Mouse (Mus musculus) hindbrain, embryonic 16.5 days (tissue): ENCODE results near the gene Larp1b. TPM values are rescaled to one million over a fixed set of nuclear protein-coding genes. Genes with fewer than 3 reads are reported as not detected.

Source experiments
- ATAC-seq: fragments of 200-750 bp; cut with Nextera tagmentation; 2 replicates; pipeline ENCODE4 v1.8.0; 2017; ENCODE audit warnings: moderate TSS enrichment, moderate library complexity
- H3K27ac ChIP-seq: fragments of 300-500 bp; sonication (generic); 2 replicates; pipeline ENCODE4 v1.5.1; 2014; ENCODE audit warnings: low read depth, mild to moderate bottlenecking, control low read depth, low read length, moderate library complexity
- H3K27me3 ChIP-seq: fragments of 300-500 bp; sonication (generic); replicated peaks from 2 replicates; pipeline ENCODE4 v1.6.1; 2014; ENCODE audit warnings: low read length; ENCODE audit not compliant: control insufficient read depth, insufficient read depth
- H3K36me3 ChIP-seq: fragments of 300-500 bp; sonication (generic); 2 replicates; pipeline ENCODE4 v1.6.1; 2014; ENCODE audit warnings: mild to moderate bottlenecking, low read length, moderate library complexity, mixed read lengths; ENCODE audit not compliant: control insufficient read depth, insufficient read depth
- H3K4me1 ChIP-seq: fragments of 300-500 bp; sonication (generic); 2 replicates; pipeline ENCODE4 v1.6.1; 2014; ENCODE audit warnings: low read depth, low read length; ENCODE audit not compliant: control insufficient read depth, insufficient read depth
- H3K4me2 ChIP-seq: fragments of 300-500 bp; sonication (generic); 2 replicates; pipeline ENCODE4 v1.6.1; 2014; ENCODE audit warnings: mild to moderate bottlenecking, low read length, control low read depth, moderate library complexity
- H3K4me3 ChIP-seq: fragments of 300-500 bp; sonication (generic); 2 replicates; pipeline ENCODE4 v1.5.1; 2014; ENCODE audit warnings: mild to moderate bottlenecking, low read length, control low read depth, moderate library complexity
- H3K9ac ChIP-seq: fragments of 300-500 bp; sonication (generic); 2 replicates; pipeline ENCODE4 v1.6.1; 2014; ENCODE audit warnings: low read depth, mild to moderate bottlenecking, control low read depth, low read length, moderate library complexity
- H3K9me3 ChIP-seq: fragments of 300-500 bp; sonication (generic); 2 replicates; pipeline ENCODE4 v1.6.1; 2014; ENCODE audit warnings: mild to moderate bottlenecking, low read length, moderate library complexity; ENCODE audit not compliant: control insufficient read depth
- WGBS: fragments of 180-500 bp; shearing (Covaris S2); extraction: QIAGEN DNeasy Blood & Tissue Kit; methylation state at CpG from one replicate; pipeline ENCODE4 v1.1.7; 2014; 5-methylcytosine and 5-hydroxymethylcytosine counted together
- polyA plus RNA-seq: library from polyadenylated mRNA; unstranded; fragments of >200 nt; fragmentation: Nextera tagmentation; extraction: Ambion mirVana; gene quantifications from 2 replicates; pipeline ENCODE4 v1.2.1, GENCODE M21; 2015

The Larp1b gene
- polyA plus RNA-seq, 1 experiment from 2014 or later, result 5.6 TPM

DNA sequence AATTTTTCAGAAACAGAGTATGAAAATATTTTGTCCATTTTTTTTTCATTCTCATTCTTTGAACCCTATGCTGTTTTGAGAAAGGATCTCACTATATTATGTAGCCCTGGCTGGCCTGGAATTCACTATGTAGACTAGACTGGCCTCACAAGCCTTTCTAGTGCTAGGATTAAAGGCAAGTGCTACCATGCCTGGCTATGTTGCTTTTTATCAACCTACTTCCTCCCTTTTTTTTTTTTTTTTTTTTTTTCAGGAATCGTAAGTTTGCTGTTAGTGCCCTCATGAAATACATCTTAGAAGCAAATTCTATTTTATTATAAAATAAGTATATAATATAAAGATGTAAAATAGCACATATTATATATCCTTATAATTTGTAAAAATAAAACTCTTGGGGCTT is 5.2 kb downstream of the Larp1b start:
- no peaks in the 10 kb centered on the region for H3K27me3 ChIP-seq
- H3K9ac ChIP-seq, result no peak overlapping the region
- H3K9me3 ChIP-seq, result no peaks in the 10 kb centered on the region
- H3K4me1 ChIP-seq, result peaks cover 11% of the 10 kb centered on the region
- ATAC-seq, result no peak
- no peak overlapping the region for H3K4me3 ChIP-seq
- no peaks in the 10 kb centered on the region for H3K36me3 ChIP-seq
- 88% methylated on average over 1 of the region's 1 CpGs for WGBS
- no peak overlapping the region for H3K4me2 ChIP-seq
- H3K27ac ChIP-seq, result no peak overlapping the region

DNA sequence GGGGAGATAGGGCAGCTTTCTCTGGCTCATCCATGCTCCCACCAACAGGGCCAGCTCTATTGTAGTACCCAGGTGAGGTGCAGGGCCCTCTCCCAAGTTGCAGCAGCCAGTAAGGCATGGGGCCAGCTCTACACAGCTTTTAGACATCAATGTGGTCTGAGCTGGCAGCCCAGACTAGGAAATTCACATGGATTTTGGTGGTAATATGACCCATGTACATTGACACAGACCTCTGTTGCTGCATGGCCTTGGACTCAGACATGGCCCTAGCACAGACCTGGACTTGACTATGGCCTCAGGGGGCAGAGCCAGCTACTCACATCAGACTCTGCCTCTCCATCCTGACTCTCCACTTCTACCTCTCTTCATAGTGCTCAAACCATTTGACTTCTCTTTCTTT is 9.2 kb downstream of the Larp1b start:
- H3K4me2 ChIP-seq, result no peak overlapping the region
- ATAC-seq, result no peak
- no peak overlapping the region for H3K4me3 ChIP-seq
- no peaks in the 10 kb centered on the region for H3K36me3 ChIP-seq
- no peak overlapping the region for H3K9ac ChIP-seq
- no peaks in the 10 kb centered on the region for H3K27me3 ChIP-seq
- no peaks in the 10 kb centered on the region for H3K9me3 ChIP-seq
- no peak overlapping the region for H3K27ac ChIP-seq
- H3K4me1 ChIP-seq, result no peaks in the 10 kb centered on the region

DNA sequence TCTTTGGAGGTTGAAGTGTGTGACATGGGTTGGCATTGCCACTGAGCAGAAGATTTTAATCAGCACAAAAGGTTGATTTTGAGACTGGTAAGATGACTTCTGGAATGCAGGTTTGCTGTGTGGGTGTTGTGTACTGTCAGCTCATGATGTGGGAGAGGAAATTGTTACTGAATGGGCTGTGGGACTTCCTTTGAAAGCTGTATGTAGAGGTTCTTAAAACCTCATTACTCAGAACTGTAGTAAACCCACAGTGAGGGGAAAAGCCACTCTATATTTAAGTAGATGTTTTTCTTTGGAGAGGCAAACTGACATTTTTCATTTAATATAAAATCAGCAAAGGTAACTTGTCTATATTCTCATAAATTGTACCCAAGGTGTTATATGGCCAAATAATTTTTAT is 31.1 kb downstream of the Larp1b start:
- Histone ChIP-seq H3K4me1 (no peaks in the 10 kb centered on the region), H3K27ac (no peak overlapping the region), H3K9ac (no peak overlapping the region), H3K4me2 (no peak overlapping the region), H3K9me3 (no peaks in the 10 kb centered on the region), H3K4me3 (no peak overlapping the region), H3K36me3 (no peaks in the 10 kb centered on the region), H3K27me3 (no peaks in the 10 kb centered on the region)
- ATAC-seq, result no peak

DNA sequence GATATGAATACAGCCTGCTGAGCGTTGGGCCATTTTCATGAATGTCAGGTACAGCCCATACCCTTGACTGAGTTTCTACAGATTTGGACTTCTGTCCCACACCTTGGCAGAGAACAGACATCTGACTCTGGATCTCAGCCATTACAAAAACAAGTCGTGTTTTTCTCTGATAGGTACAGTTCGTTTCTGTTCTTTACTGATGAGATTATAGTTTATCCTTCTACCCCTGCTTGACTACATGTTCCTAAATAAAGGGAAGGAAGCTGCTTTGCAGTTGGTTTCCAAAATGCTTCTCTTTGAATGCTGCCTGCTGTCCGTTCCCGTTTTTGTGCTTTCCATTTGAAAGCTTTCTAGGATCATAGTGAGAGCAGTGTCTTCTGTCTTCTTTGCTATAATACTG is 37.9 kb downstream of the Larp1b start:
- Histone ChIP-seq H3K4me2 (no peak overlapping the region), H3K4me1 (no peaks in the 10 kb centered on the region), H3K4me3 (no peak overlapping the region), H3K27me3 (no peaks in the 10 kb centered on the region), H3K9me3 (no peaks in the 10 kb centered on the region), H3K9ac (no peak overlapping the region), H3K36me3 (no peaks in the 10 kb centered on the region), H3K27ac (no peak overlapping the region)
- ATAC-seq, result no peak
- 82% methylated on average over 5 of the region's 5 CpGs for WGBS

DNA sequence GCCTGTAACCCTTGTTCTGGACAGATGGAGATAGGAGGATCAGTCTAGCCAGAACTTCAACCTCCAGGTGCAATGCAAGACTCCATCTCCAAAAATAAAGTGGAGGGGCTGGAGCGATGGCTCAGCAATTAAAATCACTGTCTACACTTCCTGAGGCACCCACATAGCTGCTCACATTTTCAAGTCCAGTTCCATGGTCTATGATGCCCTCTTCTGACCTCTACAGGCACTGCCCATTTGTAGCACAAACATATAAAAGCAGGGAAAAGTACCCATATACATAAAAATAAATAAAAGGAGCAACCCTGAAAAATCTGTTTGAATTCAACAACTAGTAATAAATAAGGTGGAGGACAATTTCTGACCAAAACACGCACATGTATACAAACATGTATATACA is 39.1 kb downstream of the Larp1b start:
- H3K27ac ChIP-seq, result no peak overlapping the region
- no peak overlapping the region for H3K9ac ChIP-seq
- no peaks in the 10 kb centered on the region for H3K27me3 ChIP-seq
- H3K4me2 ChIP-seq, result no peak overlapping the region
- ATAC-seq, result no peak
- WGBS, result 79% methylated on average over 2 of the region's 2 CpGs
- H3K4me3 ChIP-seq, result no peak overlapping the region
- H3K9me3 ChIP-seq, result no peaks in the 10 kb centered on the region
- no peaks in the 10 kb centered on the region for H3K36me3 ChIP-seq
- no peaks in the 10 kb centered on the region for H3K4me1 ChIP-seq

DNA sequence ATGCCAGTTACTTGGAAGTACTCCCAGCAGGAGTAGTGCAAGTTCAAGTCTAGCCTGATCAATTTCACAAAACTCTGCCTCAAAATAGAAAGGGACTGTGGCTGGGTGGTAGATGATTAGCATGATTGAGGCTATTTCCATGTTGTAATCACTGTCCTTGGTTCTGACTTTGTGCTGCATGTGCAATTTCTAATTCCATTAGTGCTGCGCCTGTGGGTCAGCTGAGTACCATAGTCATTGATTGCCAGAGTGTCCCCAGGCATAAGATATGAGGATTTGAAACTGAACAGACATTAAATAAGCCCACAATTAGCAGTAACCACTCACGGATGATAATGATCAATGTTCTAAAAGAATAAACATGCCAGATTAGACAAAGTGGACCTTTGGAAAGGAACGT is 41.9 kb downstream of the Larp1b start:
- H3K4me1 ChIP-seq, result no peaks in the 10 kb centered on the region
- no peaks in the 10 kb centered on the region for H3K36me3 ChIP-seq
- ATAC-seq, result no peak
- no peaks in the 10 kb centered on the region for H3K9me3 ChIP-seq
- no peak overlapping the region for H3K9ac ChIP-seq
- no peak overlapping the region for H3K4me3 ChIP-seq
- H3K27ac ChIP-seq, result no peak overlapping the region
- 67% methylated on average over 3 of the region's 3 CpGs for WGBS
- no peaks in the 10 kb centered on the region for H3K27me3 ChIP-seq
- H3K4me2 ChIP-seq, result no peak overlapping the region

DNA sequence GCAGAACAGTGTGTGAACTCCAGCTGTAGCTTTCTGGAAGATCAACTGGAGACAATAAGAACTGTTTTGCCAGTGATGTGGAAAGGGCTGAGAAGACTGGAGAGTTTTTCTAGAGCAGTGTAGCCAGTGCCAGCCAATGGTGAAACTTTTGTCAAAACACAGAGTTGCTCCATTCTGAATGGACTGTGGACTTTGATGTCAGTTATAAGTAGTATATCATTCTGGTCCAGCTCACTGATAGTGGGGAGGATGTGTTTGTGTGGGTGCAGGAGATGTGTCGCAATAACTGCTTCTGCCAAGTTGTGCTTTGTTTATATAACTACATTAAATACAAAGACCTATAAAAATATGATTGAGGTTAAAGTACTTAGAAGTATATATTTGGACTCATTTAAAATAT is 45.5 kb downstream of the Larp1b start:
- Histone ChIP-seq H3K9ac (no peak overlapping the region), H3K27ac (no peak overlapping the region), H3K4me1 (no peaks in the 10 kb centered on the region), H3K27me3 (no peaks in the 10 kb centered on the region), H3K4me2 (no peak overlapping the region), H3K4me3 (no peak overlapping the region), H3K36me3 (no peaks in the 10 kb centered on the region), H3K9me3 (no peaks in the 10 kb centered on the region)
- 89% methylated on average over 1 of the region's 1 CpGs for WGBS
- no peak for ATAC-seq

- Histone ChIP-seq H3K9ac (no peak overlapping the region), H3K27ac (no peak overlapping the region), H3K27me3 (no peaks in the 10 kb centered on the region), H3K4me3 (no peak overlapping the region), H3K36me3 (no peaks in the 10 kb centered on the region), H3K4me2 (no peak overlapping the region), H3K9me3 (no peaks in the 10 kb centered on the region), H3K4me1 (no peaks in the 10 kb centered on the region)
- whole genome bisulfite sequencing, result 82% methylated on average over 8 of the region's 8 CpGs
- ATAC-seq, result no peak
Observed at GRCm38 (mm10) chr3:41009315-41009714, 59.7 kb downstream of the Larp1b start.

GRCm38 (mm10) chr3:41009990-41010389 is 60.4 kb downstream of the Larp1b start:
- H3K9ac ChIP-seq, result no peak overlapping the region
- H3K27me3 ChIP-seq, result no peaks in the 10 kb centered on the region
- ATAC-seq, result no peak
- WGBS, result 92% methylated on average over 3 of the region's 3 CpGs
- no peaks in the 10 kb centered on the region for H3K36me3 ChIP-seq
- no peaks in the 10 kb centered on the region for H3K9me3 ChIP-seq
- no peak overlapping the region for H3K27ac ChIP-seq
- H3K4me2 ChIP-seq, result no peak overlapping the region
- no peaks in the 10 kb centered on the region for H3K4me1 ChIP-seq
- no peak overlapping the region for H3K4me3 ChIP-seq

GRCm38 (mm10) chr3:41010701-41011100 is 61.1 kb downstream of the Larp1b start:
- ATAC-seq, result no peak
- Histone ChIP-seq H3K36me3 (no peaks in the 10 kb centered on the region), H3K4me2 (no peak overlapping the region), H3K4me1 (no peaks in the 10 kb centered on the region), H3K4me3 (no peak overlapping the region), H3K9me3 (no peaks in the 10 kb centered on the region), H3K27me3 (no peaks in the 10 kb centered on the region), H3K27ac (no peak overlapping the region), H3K9ac (no peak overlapping the region)
- WGBS, result 83% methylated on average over 6 of the region's 6 CpGs
